ENCODE assay signal across 29 mouse cellular contexts in genomic region chr13:9151100-9151499, GRCm38 (mm10). TPM values are rescaled to one million over a fixed set of nuclear protein-coding genes. Genes with fewer than 3 reads are reported as not detected.
A peak's percentile ranks its signal among the peaks of the same experiment; 100 is the strongest.
DNase-seq lines count a peak whose midpoint lies in the region; ATAC-seq and TF ChIP-seq lines count a peak whose summit lies in the region.
"Had no signal": no experiment of that assay in that cellular context is flagged by ENCODE, and none has a peak within 500 bp of the region (broad histone marks: within the 10 kb centered on the region; RNA-seq: fewer than 3 reads in every experiment).

No protein-coding gene starts in this region.

- H3K9ac ChIP-seq in intestine, embryonic 14.5 days (ENCODE audit: low read length) = no peak overlapping the region
- H3K9ac ChIP-seq in intestine, embryonic 16.5 days (ENCODE audit: low read depth, low read length) = no peak overlapping the region
- H3K9ac ChIP-seq in stomach, postnatal 0 days (ENCODE audit: low read length) = no peak overlapping the region
- H3K9ac ChIP-seq: embryonic facial prominence, embryonic 13.5 days; forebrain, embryonic 13.5 days; heart, embryonic 12.5 days; heart, embryonic 15.5 days; hindbrain, embryonic 14.5 days had no signal

- WGBS in intestine, embryonic 14.5 days = 79% methylated on average over 6 of the region's 6 CpGs
- 63% methylated on average over 6 of the region's 6 CpGs for WGBS in intestine, embryonic 16.5 days
- WGBS in small intestine, adult 2 months = 33% methylated on average over 6 of the region's 6 CpGs
- 72% methylated on average over 6 of the region's 6 CpGs for WGBS in stomach, postnatal 0 days

- H3K9me3 ChIP-seq in intestine, embryonic 14.5 days (ENCODE audit: control insufficient read depth, low read length) = no peaks in the 10 kb centered on the region
- no peaks in the 10 kb centered on the region for H3K9me3 ChIP-seq in intestine, embryonic 16.5 days (ENCODE audit: control insufficient read depth, low read length)
- H3K9me3 ChIP-seq in stomach, postnatal 0 days (ENCODE audit: control insufficient read depth, low read length) = no peaks in the 10 kb centered on the region
- H3K9me3 ChIP-seq: embryonic facial prominence, embryonic 10.5 days; embryonic facial prominence, embryonic 13.5 days; forebrain, embryonic 10.5 days; forebrain, embryonic 13.5 days; heart, embryonic 12.5 days; heart, embryonic 15.5 days had no signal

- no peak for DNase-seq in intestine, embryonic 14.5 days (ENCODE audit: low spot score)
- no peak for DNase-seq in stomach, postnatal 0 days (ENCODE audit: low spot score)
- no peak for DNase-seq in thymus, postnatal 0 days (ENCODE audit: low spot score)
- DNase-seq: adrenal gland, adult 8-10 months; adrenal gland, postnatal 25 days; cerebellum, adult 11-12 months; cerebellum, adult 8-10 months; cerebellum, postnatal 10 days; cerebellum, postnatal 36 days; embryo, embryonic 11 days; gastrocnemius, postnatal 25 days; heart, adult 18-20 months; heart, postnatal 10 days; heart, postnatal 4 days had no signal

- TF ChIP-seq CTCF in small intestine, adult 2 months (IDR thresholded peaks at IDR 0.05; ENCODE audit: extremely low read depth, insufficient read length, insufficient replicate concordance, low read depth, low read length) = no peak
- no peak for TF ChIP-seq CTCF in stomach, postnatal 0 days (IDR thresholded peaks at IDR 0.05; ENCODE audit: low read depth)

- ATAC-seq in intestine, embryonic 14.5 days (replicated peaks; ENCODE audit: low FRiP score, low TSS enrichment, low read depth) = peak; percentile 94
- ATAC-seq in intestine, embryonic 16.5 days = peak; percentile 94
- ATAC-seq in stomach, postnatal 0 days (ENCODE audit: low FRiP score, low TSS enrichment) = peak; percentile 83
- no peak for ATAC-seq in frontal cortex, adult (ENCODE audit: low TSS enrichment)
- no peak for ATAC-seq in erythroid progenitor cell, adult 5-6 weeks (replicated peaks; ENCODE audit: low FRiP score, poor library complexity, severe bottlenecking)
- ATAC-seq: forebrain, embryonic 13.5 days; forebrain, embryonic 16.5 days; hindbrain, postnatal 0 days; inflammation-experienced regulatory T-cells, adult 6 months had no signal

- TF ChIP-seq EP300 in stomach, postnatal 0 days (optimal IDR thresholded peaks at IDR 0.05) = no peak

- no peaks in the 10 kb centered on the region for H3K4me1 ChIP-seq in intestine, embryonic 14.5 days (replicated peaks; ENCODE audit: control insufficient read depth, insufficient read depth, low read length)
- H3K4me1 ChIP-seq in intestine, embryonic 16.5 days (ENCODE audit: control insufficient read depth, insufficient read depth, low read length) = peaks cover 8% of the 10 kb centered on the region
- H3K4me1 ChIP-seq in small intestine, adult 2 months (ENCODE audit: control insufficient read depth, insufficient read depth, insufficient read length, low read length) = peaks cover 10% of the 10 kb centered on the region; the same call in 1 of the 2 replicates
- no peaks in the 10 kb centered on the region for H3K4me1 ChIP-seq in stomach, postnatal 0 days (replicated peaks; ENCODE audit: control insufficient read depth, insufficient read depth)
- H3K4me1 ChIP-seq: embryonic facial prominence, embryonic 10.5 days; embryonic facial prominence, embryonic 13.5 days; heart, embryonic 15.5 days had no signal

- H3K27me3 ChIP-seq in intestine, embryonic 14.5 days (replicated peaks; ENCODE audit: control insufficient read depth, insufficient read depth, low read length) = no peaks in the 10 kb centered on the region
- no peaks in the 10 kb centered on the region for H3K27me3 ChIP-seq in intestine, embryonic 16.5 days (replicated peaks; ENCODE audit: control insufficient read depth, insufficient read depth, low read length)
- no peaks in the 10 kb centered on the region for H3K27me3 ChIP-seq in small intestine, adult 2 months (ENCODE audit: control insufficient read depth, insufficient read depth, low read length)
- H3K27me3 ChIP-seq in stomach, postnatal 0 days (ENCODE audit: control insufficient read depth, insufficient read depth, low read length) = no peaks in the 10 kb centered on the region
- H3K27me3 ChIP-seq: embryonic facial prominence, embryonic 13.5 days; forebrain, embryonic 13.5 days; heart, embryonic 12.5 days; heart, embryonic 15.5 days had no signal

- H3K27ac ChIP-seq in intestine, embryonic 14.5 days (ENCODE audit: low read depth) = no peak overlapping the region
- peak overlapping the region; percentile 69 for H3K27ac ChIP-seq in intestine, embryonic 16.5 days (ENCODE audit: low read length)
- H3K27ac ChIP-seq in small intestine, adult 2 months (ENCODE audit: insufficient read depth, low read depth, low read length) = peak overlapping the region; percentile 94
- 0 out of 2 replicates have a peak overlapping the region, but pooled peaks have one; percentile 20 for H3K27ac ChIP-seq in stomach, postnatal 0 days (replicated peaks)
- H3K27ac ChIP-seq: embryonic facial prominence, embryonic 10.5 days; embryonic facial prominence, embryonic 13.5 days; forebrain, embryonic 10.5 days; forebrain, embryonic 13.5 days; heart, embryonic 15.5 days; hindbrain, embryonic 14.5 days; hindbrain, postnatal 0 days had no signal

- peaks cover 76% of the 10 kb centered on the region for H3K36me3 ChIP-seq in intestine, embryonic 14.5 days (ENCODE audit: control insufficient read depth, insufficient read depth, low read length)
- H3K36me3 ChIP-seq in intestine, embryonic 16.5 days (ENCODE audit: control insufficient read depth, insufficient read depth, low read length) = peaks cover 6% of the 10 kb centered on the region; the same call in 1 of the 2 replicates
- H3K36me3 ChIP-seq in small intestine, adult 2 months (ENCODE audit: control insufficient read depth, insufficient read depth, low read length) = peaks cover 50% of the 10 kb centered on the region
- peaks cover 2% of the 10 kb centered on the region for H3K36me3 ChIP-seq in stomach, postnatal 0 days (ENCODE audit: control insufficient read depth, insufficient read depth, low read length)

- no peak for TF ChIP-seq POLR2A in small intestine, adult 2 months (IDR thresholded peaks at IDR 0.05; ENCODE audit: low read depth, low read length)

- no peak overlapping the region for H3K4me2 ChIP-seq in intestine, embryonic 14.5 days (ENCODE audit: low read length)
- H3K4me2 ChIP-seq in intestine, embryonic 16.5 days (ENCODE audit: low read depth, low read length) = peak overlapping the region; percentile 11; the same call in 1 of the 2 replicates
- no peak overlapping the region for H3K4me2 ChIP-seq in stomach, postnatal 0 days (replicated peaks; ENCODE audit: low read depth)
- H3K4me2 ChIP-seq: embryonic facial prominence, embryonic 13.5 days; forebrain, embryonic 13.5 days; heart, embryonic 12.5 days; heart, embryonic 15.5 days; hindbrain, embryonic 14.5 days had no signal

- H3K4me3 ChIP-seq in intestine, embryonic 14.5 days (ENCODE audit: low read depth, low read length) = no peak overlapping the region
- H3K4me3 ChIP-seq in intestine, embryonic 16.5 days (ENCODE audit: low read length) = no peak overlapping the region
- no peak overlapping the region for H3K4me3 ChIP-seq in small intestine, adult 2 months (ENCODE audit: low read depth, low read length)
- H3K4me3 ChIP-seq in stomach, postnatal 0 days (ENCODE audit: low read depth, low read length) = no peak overlapping the region
- H3K4me3 ChIP-seq: embryonic facial prominence, embryonic 10.5 days; embryonic facial prominence, embryonic 13.5 days; erythroblast, embryonic 14.5 days; forebrain, embryonic 10.5 days; forebrain, embryonic 13.5 days; heart, embryonic 12.5 days; heart, embryonic 15.5 days had no signal

RNA-seq across cellular contexts. Expression of gene Larp4b, which starts 57.4 kb away (rescaled TPM):
- 43.0 and 45.2 TPM in 2 replicates for polyA plus RNA-seq in intestine, embryonic 14.5 days (2014; fragmentation: Nextera tagmentation; extraction: Ambion mirVana)
- 32.1 and 36.6 TPM in 2 replicates for polyA plus RNA-seq in intestine, embryonic 16.5 days (2015; fragmentation: Nextera tagmentation; extraction: Ambion mirVana)
- 8.5 and 18.1 TPM in 2 replicates for polyA plus RNA-seq in small intestine, adult 2 months (2012; rRNA removed)
- 28.4 and 29.0 TPM in 2 replicates for polyA plus RNA-seq in stomach, postnatal 0 days (2015; fragmentation: Nextera tagmentation; extraction: Ambion mirVana)
- total RNA-seq in erythroid progenitor cell, adult 5-6 weeks (2015; ENCODE audit: low replicate concordance) = 106 and 115 TPM in 2 replicates
- 120 and 140 TPM in 2 replicates for total RNA-seq in erythroid progenitor cell, adult 5-6 weeks (2017; ENCODE audit: low replicate concordance)
- polyA plus RNA-seq in thymus, postnatal 0 days (2015; fragmentation: Nextera tagmentation; extraction: Ambion mirVana) = 31.1 and 33.2 TPM in 2 replicates

Comparison
In these comparisons a context has a peak if more than half of its experiments do, and no peak if none do; other contexts are left out.
1. ATAC-seq: peak in intestine, embryonic 14.5 days (single experiment), intestine, embryonic 16.5 days (single experiment) and stomach, postnatal 0 days (single experiment); none in frontal cortex, adult (single experiment) and erythroid progenitor cell, adult 5-6 weeks (single experiment).